Mouse (Mus musculus) forebrain, embryonic 10.5 days (tissue): Measurements from ENCODE around the gene Sec24c. TPM values are rescaled to one million over a fixed set of nuclear protein-coding genes. Genes with fewer than 3 reads are reported as not detected.
A peak's percentile ranks its signal among the peaks of the same experiment; 100 is the strongest.
"Not testable (repeated sequence)": the region's sequence is repeated elsewhere in the genome, so short reads cannot be mapped to it uniquely, and the experiment has no call there.

Source experiments
- DNase-seq: peaks from one replicate; pipeline ENCODE4 v3.0.0-alpha.2; 2017; ENCODE audit warnings: low spot score; ENCODE audit errors: extremely low spot score
- H3K27ac ChIP-seq: fragments of 300-500 bp; sonication (generic); 2 replicates; pipeline ENCODE4 v1.5.1; 2016; ENCODE audit warnings: mild to moderate bottlenecking
- H3K27me3 ChIP-seq: fragments of 300-500 bp; sonication (generic); 2 replicates; pipeline ENCODE4 v1.6.1; 2016; ENCODE audit warnings: mild to moderate bottlenecking; ENCODE audit not compliant: poor library complexity, severe bottlenecking
- H3K36me3 ChIP-seq: fragments of 300-500 bp; sonication (generic); replicated peaks from 2 replicates; pipeline ENCODE4 v1.6.1; 2016; ENCODE audit warnings: mild to moderate bottlenecking, moderate library complexity
- H3K4me1 ChIP-seq: fragments of 300-500 bp; sonication (generic); 2 replicates; pipeline ENCODE4 v1.6.1; 2016
- H3K4me3 ChIP-seq: fragments of 300-500 bp; sonication (generic); 2 replicates; pipeline ENCODE4 v1.5.1; 2016; ENCODE audit warnings: mild to moderate bottlenecking, moderate library complexity
- H3K9me3 ChIP-seq: fragments of 300-500 bp; sonication (generic); 2 replicates; pipeline ENCODE4 v1.6.1; 2016; ENCODE audit warnings: mild to moderate bottlenecking, moderate library complexity
- WGBS: fragments of 180-500 bp; shearing (Covaris S2); methylation state at CpG from one replicate; pipeline ENCODE4 v1.1.7; 2016; 5-methylcytosine and 5-hydroxymethylcytosine counted together
- polyA plus RNA-seq: library from polyadenylated mRNA; unstranded; fragments of >200 nt; fragmentation: Nextera tagmentation; extraction: Ambion mirVana; gene quantifications from 2 replicates; pipeline ENCODE4 v1.2.1, GENCODE M21; 2016

The Sec24c gene
- polyA plus RNA-seq, 1 experiment from 2014 or later, result 101 TPM

DNA sequence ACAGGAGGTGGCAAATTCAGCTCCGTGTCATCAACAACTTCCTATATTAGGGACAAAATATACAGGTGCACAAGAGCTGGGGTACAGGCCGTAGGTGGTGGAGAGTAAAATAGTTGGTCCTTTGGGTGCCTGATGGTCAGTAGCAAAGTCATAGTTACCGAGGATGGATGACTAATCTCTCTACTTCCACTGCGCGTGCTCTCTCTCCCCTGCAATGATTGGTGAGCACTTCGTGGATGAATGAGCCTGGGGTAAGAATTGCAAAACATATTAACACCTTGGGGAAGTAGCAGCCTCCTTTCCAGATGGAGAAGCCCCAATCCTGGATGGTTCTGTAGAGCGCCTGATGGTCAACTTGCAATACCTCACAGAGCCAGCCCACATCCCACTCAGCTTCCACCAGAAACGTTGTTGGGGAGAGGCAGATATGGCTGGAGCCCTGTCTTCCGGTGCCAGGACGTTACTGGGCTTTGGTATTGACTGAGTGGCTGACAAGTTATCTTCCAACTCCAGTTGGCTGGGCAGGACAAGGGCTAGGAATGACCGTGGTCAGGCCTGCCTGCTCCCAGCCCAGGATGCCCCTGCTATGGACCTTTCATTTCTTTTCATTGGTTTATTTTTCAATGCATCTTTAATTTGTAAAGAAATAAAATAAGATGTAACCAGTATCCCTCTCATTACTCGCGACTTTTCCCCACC lies 20.2 kb downstream of the Sec24c start:
- Histone ChIP-seq H3K4me1 (peaks cover 49% of the 10 kb centered on the region), H3K36me3 (peaks cover 70% of the 10 kb centered on the region), H3K27me3 (no peaks in the 10 kb centered on the region), H3K4me3 (peak overlapping the region; percentile 95), H3K9me3 (no peaks in the 10 kb centered on the region), H3K27ac (peak overlapping the region; percentile 97)
- WGBS, result 52% methylated on average over 13 of the region's 13 CpGs
- DNase-seq, result peak; percentile 32

- H3K36me3 ChIP-seq, result peaks cover 67% of the 10 kb centered on the region
- peak within 1 kb of the TSS; percentile 97 for H3K27ac ChIP-seq
- WGBS, result under 1% methylated on average over 111 of the region's 111 CpGs
- H3K9me3 ChIP-seq, result no peaks in the 10 kb centered on the region
- H3K4me3 ChIP-seq, result peak within 1 kb of the TSS; percentile 95
- DNase-seq, result peak; percentile 86
- no peaks in the 10 kb centered on the region for H3K27me3 ChIP-seq
- peaks cover 49% of the 10 kb centered on the region for H3K4me1 ChIP-seq
These were observed 21.0 kb downstream of the Sec24c start, which contains the start of gene Fut11 for GRCm38 (mm10) chr14:20694884-20695760. Fut11 (plus strand) TSS chr14:20694968.

- no peaks in the 10 kb centered on the region for H3K27me3 ChIP-seq
- H3K27ac ChIP-seq, result peak overlapping the region; percentile 97
- H3K36me3 ChIP-seq, result peaks cover 63% of the 10 kb centered on the region
- H3K4me3 ChIP-seq, result peak overlapping the region; percentile 95
- H3K9me3 ChIP-seq, result no peaks in the 10 kb centered on the region
- 20% methylated on average over 27 of the region's 27 CpGs for WGBS
- no peak for DNase-seq
- peaks cover 54% of the 10 kb centered on the region for H3K4me1 ChIP-seq
These were observed 21.8 kb downstream of the Sec24c start for GRCm38 (mm10) chr14:20695761-20696520.

DNA sequence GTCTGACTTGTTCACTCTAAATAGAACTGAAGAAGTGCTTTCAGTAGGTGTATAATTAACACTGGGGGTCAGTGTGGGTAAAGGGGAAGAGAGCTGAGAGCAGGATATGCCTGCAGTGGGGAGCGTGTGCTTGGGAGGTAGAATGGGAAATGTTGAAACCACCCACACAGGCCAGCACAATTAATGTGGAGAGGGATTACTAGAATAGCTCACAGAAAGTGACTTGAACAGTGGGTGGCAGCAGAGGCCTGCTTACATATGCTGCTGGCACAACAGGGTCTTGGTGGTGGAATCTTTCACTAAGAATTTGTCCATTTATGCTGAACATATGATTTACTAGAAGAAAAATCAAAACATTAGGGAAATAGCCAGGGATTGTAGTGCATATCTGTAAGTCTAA lies 22.9 kb downstream of the Sec24c start:
- peak overlapping the region; percentile 95; the same call in 1 of the 2 replicates for H3K4me3 ChIP-seq
- WGBS, result 28% methylated on average over 1 of the region's 1 CpGs
- DNase-seq, result no peak
- peaks cover 65% of the 10 kb centered on the region for H3K4me1 ChIP-seq
- H3K36me3 ChIP-seq, result peaks cover 53% of the 10 kb centered on the region
- H3K27me3 ChIP-seq, result no peaks in the 10 kb centered on the region
- H3K27ac ChIP-seq, result no peak overlapping the region
- H3K9me3 ChIP-seq, result no peaks in the 10 kb centered on the region

DNA sequence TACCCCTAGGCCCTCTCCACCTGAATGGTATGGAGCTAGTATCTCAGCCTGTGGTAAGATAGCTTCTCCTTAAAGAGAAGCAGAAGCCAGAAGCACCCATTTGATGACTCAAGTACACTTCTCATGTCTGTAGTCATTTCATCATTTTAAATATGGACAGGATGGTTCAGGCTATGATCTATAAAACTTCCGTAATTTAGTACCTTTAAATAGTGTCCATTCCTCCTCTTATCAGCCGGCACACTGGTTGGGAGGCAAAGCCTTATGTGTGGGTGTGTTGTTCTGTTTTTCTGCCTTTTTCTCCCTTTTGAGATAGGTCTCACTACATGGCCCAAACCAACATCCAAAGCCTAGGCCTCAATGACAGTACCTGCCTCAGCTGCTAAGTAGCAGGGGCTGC lies 24.4 kb downstream of the Sec24c start:
- H3K36me3 ChIP-seq, result peaks cover 38% of the 10 kb centered on the region
- 94% methylated on average over 2 of the region's 2 CpGs for WGBS
- peaks cover 70% of the 10 kb centered on the region for H3K4me1 ChIP-seq
- no peak overlapping the region for H3K27ac ChIP-seq
- no peaks in the 10 kb centered on the region for H3K27me3 ChIP-seq
- DNase-seq, result no peak
- no peaks in the 10 kb centered on the region for H3K9me3 ChIP-seq
- no peak overlapping the region for H3K4me3 ChIP-seq

- H3K4me3 ChIP-seq, result no peak overlapping the region
- no peak for DNase-seq
- no peak overlapping the region for H3K27ac ChIP-seq
- peaks cover 42% of the 10 kb centered on the region for H3K36me3 ChIP-seq
- no peaks in the 10 kb centered on the region for H3K27me3 ChIP-seq
- WGBS, result 89% methylated on average over 3 of the region's 3 CpGs
- no peaks in the 10 kb centered on the region for H3K9me3 ChIP-seq
- peaks cover 63% of the 10 kb centered on the region for H3K4me1 ChIP-seq
These were observed 26.3 kb downstream of the Sec24c start for GRCm38 (mm10) chr14:20700362-20700761.

DNA sequence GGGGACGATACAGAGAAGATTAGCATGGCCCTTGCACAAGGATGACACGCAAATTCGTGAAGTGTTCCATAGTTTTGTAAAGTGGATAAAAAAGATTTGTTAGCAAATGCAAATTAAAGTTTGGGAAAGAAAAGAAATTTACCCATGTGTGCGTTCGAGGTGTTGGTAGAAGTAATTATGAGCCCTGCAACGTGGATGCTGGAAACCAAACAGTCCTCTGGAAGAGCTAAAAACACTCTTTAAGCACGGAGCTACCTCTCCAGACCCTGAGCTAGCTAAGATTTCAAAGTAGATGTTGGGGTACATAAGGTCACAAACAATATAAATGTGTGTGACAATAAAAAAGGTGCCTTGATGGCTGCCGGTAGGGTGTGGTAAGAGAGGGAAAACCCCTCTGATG lies 27.4 kb downstream of the Sec24c start:
- DNase-seq, result no peak
- Histone ChIP-seq H3K27ac (no peak overlapping the region), H3K27me3 (no peaks in the 10 kb centered on the region), H3K4me1 (peaks cover 51% of the 10 kb centered on the region), H3K9me3 (no peaks in the 10 kb centered on the region), H3K4me3 (peak overlapping the region; percentile 84), H3K36me3 (peaks cover 46% of the 10 kb centered on the region)
- WGBS, result 89% methylated on average over 8 of the region's 8 CpGs

DNA sequence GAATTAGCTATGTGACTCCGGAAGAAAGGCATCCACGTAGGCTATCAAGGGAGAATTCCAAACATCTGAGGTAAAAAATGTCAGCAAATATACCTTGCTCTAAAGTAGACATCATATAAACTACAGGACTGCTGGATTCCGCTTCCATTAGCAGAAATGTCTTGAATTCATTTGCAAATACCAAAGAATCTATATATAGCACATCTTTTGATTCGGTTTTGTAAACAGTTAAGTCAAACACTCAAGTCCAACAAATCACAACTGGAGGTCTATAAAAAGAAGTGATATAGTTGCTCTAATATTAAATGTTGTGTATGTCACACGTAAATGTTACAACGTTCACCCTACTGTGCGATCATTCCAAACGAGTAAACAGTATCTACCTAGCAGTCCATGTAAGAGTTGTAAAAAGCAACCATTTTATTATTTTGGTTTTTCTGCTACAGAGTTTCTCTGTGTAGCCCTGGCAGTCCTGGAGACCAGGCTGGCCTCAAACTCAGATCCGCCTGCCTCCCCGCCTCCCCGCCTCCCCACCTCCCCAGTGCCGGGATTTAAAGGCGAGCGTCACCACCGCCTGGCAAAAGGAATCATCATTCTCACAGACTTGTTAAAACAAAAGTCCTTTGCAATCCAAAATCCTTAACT lies 28.1 kb downstream of the Sec24c start:
- Histone ChIP-seq H3K4me1 (peaks cover 49% of the 10 kb centered on the region), H3K36me3 (peaks cover 46% of the 10 kb centered on the region), H3K4me3 (peak overlapping the region; percentile 84), H3K27ac (peak overlapping the region; percentile 97), H3K9me3 (no peaks in the 10 kb centered on the region), H3K27me3 (no peaks in the 10 kb centered on the region)
- no peak for DNase-seq
- 18% methylated on average over 15 of the region's 15 CpGs for WGBS

DNA sequence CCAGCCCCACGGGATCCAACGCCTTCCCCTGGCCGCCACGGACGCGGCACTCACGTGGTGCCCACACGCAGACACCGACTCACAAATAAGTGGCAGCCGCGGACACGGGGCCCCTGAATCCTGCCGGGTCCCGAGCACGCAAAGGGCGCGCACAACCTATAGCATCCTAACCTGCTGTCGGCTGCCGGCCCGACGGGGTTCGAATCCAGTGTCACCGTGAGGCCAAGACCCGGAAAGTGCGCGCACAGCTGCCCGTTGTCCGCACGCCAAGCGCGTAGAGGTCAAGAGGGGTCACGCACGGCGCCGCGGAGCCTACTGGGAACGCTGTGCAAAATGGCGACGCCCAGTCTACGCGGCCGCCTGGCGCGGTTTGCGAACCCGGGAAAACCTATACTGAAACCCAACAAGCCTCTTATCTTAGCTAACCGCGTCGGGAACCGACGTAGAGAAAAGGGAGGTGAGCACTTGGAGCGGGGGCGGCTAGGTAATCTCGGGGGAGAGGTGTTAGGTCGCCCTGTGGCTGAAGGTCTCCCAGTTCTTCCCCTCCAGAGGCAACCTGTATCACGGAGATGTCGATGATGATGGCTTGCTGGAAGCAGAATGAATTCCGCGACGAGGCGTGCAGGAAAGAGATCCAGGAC lies 28.8 kb downstream of the Sec24c start, which contains the start of gene Chchd1:
Gene Chchd1, plus strand, starts transcription at position 266 of the 641 bp plus-strand sequence.
- peak; percentile 93 for DNase-seq
- under 1% methylated on average over 61 of the region's 61 CpGs for WGBS
- Histone ChIP-seq H3K36me3 (peaks cover 43% of the 10 kb centered on the region), H3K4me1 (peaks cover 43% of the 10 kb centered on the region), H3K4me3 (peak within 1 kb of the TSS; percentile 84), H3K9me3 (no peaks in the 10 kb centered on the region), H3K27ac (peak within 1 kb of the TSS; percentile 97), H3K27me3 (no peaks in the 10 kb centered on the region)

GRCm38 (mm10) chr14:20703461-20703860 lies 29.4 kb downstream of the Sec24c start:
- WGBS, result 12% methylated on average over 8 of the region's 8 CpGs

GRCm38 (mm10) chr14:20707201-20708190 lies 33.4 kb downstream of the Sec24c start, which contains the start of gene Zswim8:
Zswim8 (plus strand) TSS chr14:20707552.
- Histone ChIP-seq H3K4me3 (peak within 1 kb of the TSS; percentile 100), H3K27ac (peak within 1 kb of the TSS; percentile 94), H3K36me3 (peaks cover 46% of the 10 kb centered on the region), H3K9me3 (no peaks in the 10 kb centered on the region), H3K4me1 (peaks cover 36% of the 10 kb centered on the region), H3K27me3 (no peaks in the 10 kb centered on the region)
- DNase-seq, result peak; percentile 91
- WGBS, result under 1% methylated on average over 80 of the region's 80 CpGs

More at GRCm38 (mm10) chr14:20703461-20703860, 29.4 kb downstream of the Sec24c start:
- Histone ChIP-seq H3K36me3 (peaks cover 37% of the 10 kb centered on the region), H3K27ac (peak overlapping the region; percentile 97), H3K4me1 (peaks cover 43% of the 10 kb centered on the region), H3K4me3 (peak overlapping the region; percentile 84)
- not testable (repeated sequence) for H3K9me3 ChIP-seq, H3K27me3 ChIP-seq, DNase-seq
